In the genomic region with DNA sequence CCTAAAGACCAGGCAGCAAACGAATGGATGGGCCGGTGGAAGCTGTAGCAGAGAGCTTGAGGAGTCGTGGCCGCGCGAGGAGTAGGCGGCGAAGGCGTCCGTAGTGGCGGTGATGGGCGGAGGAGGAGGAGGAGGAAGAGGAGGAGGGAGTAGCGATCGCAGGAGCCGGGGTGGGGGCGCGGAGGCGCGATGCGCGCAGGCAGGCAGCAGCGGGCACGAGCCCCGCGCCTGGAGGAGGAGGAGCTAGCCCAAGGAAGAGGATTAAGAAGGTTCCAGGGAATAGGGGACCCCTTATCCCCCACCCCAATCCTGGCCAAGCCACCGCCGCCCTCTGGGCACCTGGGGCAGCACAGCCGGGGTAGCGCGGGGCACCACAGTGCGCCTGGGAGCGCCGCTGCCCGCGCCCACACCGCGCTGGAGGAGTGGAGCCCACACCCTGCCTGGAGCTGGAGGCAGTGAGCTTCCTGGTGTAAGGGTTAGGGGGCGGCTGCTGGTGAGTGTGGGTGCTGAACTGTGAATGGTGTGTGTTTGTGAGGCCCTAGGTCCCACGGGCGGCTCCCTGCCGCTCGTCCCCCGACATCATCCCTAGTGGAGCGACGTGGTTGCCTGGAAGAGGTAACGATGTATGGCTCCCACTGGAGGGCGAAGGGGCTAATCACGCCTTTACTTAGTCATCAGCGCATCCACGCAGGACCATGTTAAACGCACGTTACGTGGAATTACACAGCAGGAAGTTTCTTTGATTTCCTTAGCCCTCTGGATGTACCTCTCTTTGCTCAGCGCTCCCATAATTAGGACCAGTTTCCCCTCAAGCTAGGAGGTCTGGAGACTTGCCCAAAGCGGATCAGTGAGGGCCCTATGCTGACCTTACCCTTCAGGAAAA, we compare ENCODE assay signal across 8 mouse cellular contexts. TPM values are rescaled to one million over a fixed set of nuclear protein-coding genes. Genes with fewer than 3 reads are reported as not detected.
DNase-seq lines count a peak whose midpoint lies in the region; ATAC-seq and TF ChIP-seq lines count a peak whose summit lies in the region.

Gene Gabra2 (minus strand): TSS at position 125 of the 883 bp plus-strand sequence.

- H3K27me3 ChIP-seq in E14TG2a.4 (ENCODE audit: insufficient read depth, low read length): peaks cover 44% of the 10 kb centered on the region
- peaks cover 28% of the 10 kb centered on the region for H3K27me3 ChIP-seq in midbrain, embryonic 10.5 days (ENCODE audit: low read depth, poor library complexity, severe bottlenecking)

- H3K27ac ChIP-seq in midbrain, embryonic 10.5 days (replicated peaks): peak within 1 kb of the TSS; percentile 88

- peaks cover 13% of the 10 kb centered on the region; the same call in 1 of the 2 replicates for H3K4me1 ChIP-seq in E14TG2a.4 (replicated peaks; ENCODE audit: low read depth, low read length)
- peaks cover 19% of the 10 kb centered on the region for H3K4me1 ChIP-seq in midbrain, embryonic 10.5 days

- no peaks in the 10 kb centered on the region for H3K9me3 ChIP-seq in E14TG2a.4 (ENCODE audit: low read length)
- no peaks in the 10 kb centered on the region for H3K9me3 ChIP-seq in midbrain, embryonic 10.5 days (replicated peaks)

- H3K4me3 ChIP-seq in E14TG2a.4 (replicated peaks; ENCODE audit: low read length): peak within 1 kb of the TSS; percentile 81
- H3K4me3 ChIP-seq in midbrain, embryonic 10.5 days: peak within 1 kb of the TSS; percentile 81

- TF ChIP-seq CTCF in E14TG2a.4 (conservative IDR thresholded peaks at IDR 0.05; ENCODE audit: low read length): no peak

- no peaks in the 10 kb centered on the region for H3K36me3 ChIP-seq in E14TG2a.4 (ENCODE audit: insufficient read depth, low read length)
- no peaks in the 10 kb centered on the region for H3K36me3 ChIP-seq in midbrain, embryonic 10.5 days

- peak; percentile 6 to 41 for DNase-seq in adrenal gland, adult (ENCODE audit: inconsistent age in 2 of 2, low spot score in 1 of 2)
- no peak for DNase-seq in adrenal gland, adult 8-10 months
- peak; percentile 42 to 69 for DNase-seq in cerebellum, postnatal 4 days (ENCODE audit: low spot score in 2 of 2)
- DNase-seq in layer of hippocampus, postnatal 14 days (ENCODE audit: low spot score in 2 of 2): peak; percentile 81 to 82
- DNase-seq in midbrain, embryonic 10.5 days (ENCODE audit: low spot score): peak; percentile 75
- DNase-seq in telencephalon, adult 2 months (ENCODE audit: low read depth, low spot score): peak; percentile 67

- peak; percentile 35 for ATAC-seq in granulocyte monocyte progenitor cell, adult 5-6 weeks (replicated peaks; ENCODE audit: poor library complexity, severe bottlenecking)

- under 1% methylated on average over 54 of the region's 55 CpGs for WGBS in midbrain, embryonic 10.5 days

RNA-seq across cellular contexts. Expression of gene Gabra2, which starts in this region (rescaled TPM):
- total RNA-seq in adrenal gland, adult 8-10 months (2022): under 1 TPM in 1 of 4 experiments, not detected in 3; 0.42 TPM
- total RNA-seq in granulocyte monocyte progenitor cell, adult 5-6 weeks (2014; fragmentation: Nextera tagmentation): not detected in 2 replicates
- not detected in 2 replicates for total RNA-seq in granulocyte monocyte progenitor cell, adult 5-6 weeks (2017)
- 100 to 1,000 TPM; 125 to 128 TPM for total RNA-seq in layer of hippocampus, postnatal 14 days (2021)
- polyA plus RNA-seq in midbrain, embryonic 10.5 days (2016; fragmentation: Nextera tagmentation; extraction: Ambion mirVana): 1.7 and 4.4 TPM in 2 replicates

Comparison
In these comparisons a context has a peak if more than half of its experiments do, and no peak if none do; other contexts are left out.
1. RNA of gene Gabra2 (total RNA-seq): 125 to 128 TPM in layer of hippocampus, postnatal 14 days; 0.42 TPM in adrenal gland, adult 8-10 months and not detected in granulocyte monocyte progenitor cell, adult 5-6 weeks; every median in the first group is over 10 times any median in the second.
2. Peak in ATAC-seq in granulocyte monocyte progenitor cell, adult 5-6 weeks; RNA of the gene not detected or under 1 TPM.